Mouse (Mus musculus): ENCODE measurements around the gene Il33. TPM values are rescaled to one million over a fixed set of nuclear protein-coding genes. Genes with fewer than 3 reads are reported as not detected.

Il33 gene
- total RNA-seq, 2 experiments from 2014 or later, result 6.1 to 7.0 TPM

DNA sequence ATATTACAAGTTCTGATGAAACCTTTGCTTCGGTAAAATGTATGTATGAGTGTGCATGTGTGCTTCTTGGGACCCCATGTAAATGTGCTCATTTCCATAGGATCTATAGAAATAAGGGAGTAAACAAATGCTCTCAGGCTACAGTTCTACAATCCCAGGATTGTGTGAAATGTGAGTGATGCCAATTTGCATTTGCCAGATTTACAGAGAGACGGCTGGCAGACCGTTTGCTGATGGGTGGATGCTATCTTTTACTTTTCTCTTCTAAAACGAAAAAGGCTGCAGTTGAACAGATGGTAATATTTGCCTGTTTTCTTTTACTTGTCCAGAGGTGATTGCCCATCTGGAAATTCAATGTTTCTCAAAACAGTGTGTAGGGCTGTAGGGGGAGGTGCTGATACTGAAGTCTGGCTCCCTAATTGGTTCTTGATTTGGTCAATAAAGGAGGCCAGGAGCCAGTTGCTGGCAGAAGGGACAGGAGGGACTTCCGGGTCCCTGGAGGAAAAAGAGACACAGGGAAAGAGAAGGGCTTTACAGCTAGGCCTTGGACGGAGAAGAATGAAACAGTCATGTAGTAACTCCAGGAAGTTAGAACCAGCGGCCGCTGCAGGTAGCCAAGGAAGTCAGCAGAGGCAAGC, 54.7 kb downstream of the Il33 start:
- no peak for DNase-seq

DNA sequence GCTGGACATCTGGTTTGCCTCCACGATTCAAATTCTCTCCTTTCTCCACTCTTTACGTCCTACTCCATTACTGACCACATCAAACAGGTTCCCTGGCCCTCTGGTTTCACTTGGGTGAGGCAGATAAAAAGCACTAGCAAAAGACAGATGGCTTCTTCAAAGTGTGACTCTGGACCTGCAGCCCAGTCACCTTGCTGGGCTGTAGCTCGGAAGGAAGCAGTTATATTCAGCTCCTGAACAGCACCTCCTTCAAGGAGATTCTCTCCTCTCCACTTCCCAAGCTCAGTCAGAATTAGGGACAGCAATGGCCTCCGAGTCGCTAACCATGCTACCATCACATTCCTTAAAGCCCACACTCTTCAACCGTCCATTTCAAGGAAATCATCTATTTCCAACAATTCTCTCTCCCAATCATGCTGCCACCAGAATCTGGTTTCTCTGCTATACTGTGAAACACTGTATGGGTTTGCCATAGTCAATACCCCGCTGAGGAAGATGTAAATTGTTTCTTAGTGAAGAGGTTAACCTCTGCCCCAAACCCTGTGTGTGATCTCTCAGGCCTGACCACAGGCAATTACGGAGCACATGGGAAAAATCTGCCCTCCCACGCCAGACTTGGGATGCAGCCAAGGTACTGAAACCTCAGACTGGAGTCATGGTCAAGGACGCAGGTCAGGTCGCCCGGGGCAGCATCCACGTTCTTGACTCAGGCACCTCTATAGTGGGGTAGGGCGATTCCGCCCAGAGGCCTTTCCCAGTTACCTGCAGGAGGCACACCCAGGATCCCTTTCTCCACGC, 59.5 kb downstream of the Il33 start:
- DNase-seq, result no peak
- intact Hi-C loops (cut with DNase I), result no loop called here

More for the DNA sequence above, 54.7 kb downstream of the Il33 start:
- intact Hi-C loops (cut with DNase I), result loop anchor here (2.0 to 5.0 kb wide), 3 partner anchors 149 to 295 kb away; no protein-coding TSS in a partner anchor

DNA sequence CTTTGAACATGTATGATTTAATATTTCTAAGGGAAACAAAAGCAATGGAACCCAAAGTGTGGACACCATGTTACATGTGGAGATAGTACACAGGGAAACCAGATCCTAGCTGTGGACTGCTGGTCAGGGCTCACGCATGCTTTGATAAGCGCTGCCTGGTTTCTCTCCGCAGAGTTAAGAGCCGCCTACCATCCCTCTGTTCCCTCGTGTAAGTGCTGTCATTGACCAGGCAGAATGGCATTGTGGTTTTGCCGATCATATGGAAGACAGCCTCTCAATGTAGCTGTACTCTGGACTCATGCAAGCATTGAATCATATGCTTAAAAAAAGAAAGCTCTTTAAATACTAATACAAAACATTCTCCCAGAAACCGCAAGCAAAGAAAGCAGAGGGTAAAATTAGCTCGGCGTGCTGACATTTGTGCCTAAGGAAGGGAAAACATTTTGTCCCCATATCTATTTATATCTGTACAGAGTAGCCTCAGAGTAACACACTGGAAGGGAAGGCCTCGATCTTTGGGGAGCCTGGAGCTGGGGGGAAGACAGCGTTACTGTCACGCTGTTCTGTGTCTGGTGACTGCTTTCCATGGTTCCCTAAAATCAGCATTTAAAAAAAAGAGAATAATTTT, 61.7 kb downstream of the Il33 start:
- no peak for DNase-seq

DNA sequence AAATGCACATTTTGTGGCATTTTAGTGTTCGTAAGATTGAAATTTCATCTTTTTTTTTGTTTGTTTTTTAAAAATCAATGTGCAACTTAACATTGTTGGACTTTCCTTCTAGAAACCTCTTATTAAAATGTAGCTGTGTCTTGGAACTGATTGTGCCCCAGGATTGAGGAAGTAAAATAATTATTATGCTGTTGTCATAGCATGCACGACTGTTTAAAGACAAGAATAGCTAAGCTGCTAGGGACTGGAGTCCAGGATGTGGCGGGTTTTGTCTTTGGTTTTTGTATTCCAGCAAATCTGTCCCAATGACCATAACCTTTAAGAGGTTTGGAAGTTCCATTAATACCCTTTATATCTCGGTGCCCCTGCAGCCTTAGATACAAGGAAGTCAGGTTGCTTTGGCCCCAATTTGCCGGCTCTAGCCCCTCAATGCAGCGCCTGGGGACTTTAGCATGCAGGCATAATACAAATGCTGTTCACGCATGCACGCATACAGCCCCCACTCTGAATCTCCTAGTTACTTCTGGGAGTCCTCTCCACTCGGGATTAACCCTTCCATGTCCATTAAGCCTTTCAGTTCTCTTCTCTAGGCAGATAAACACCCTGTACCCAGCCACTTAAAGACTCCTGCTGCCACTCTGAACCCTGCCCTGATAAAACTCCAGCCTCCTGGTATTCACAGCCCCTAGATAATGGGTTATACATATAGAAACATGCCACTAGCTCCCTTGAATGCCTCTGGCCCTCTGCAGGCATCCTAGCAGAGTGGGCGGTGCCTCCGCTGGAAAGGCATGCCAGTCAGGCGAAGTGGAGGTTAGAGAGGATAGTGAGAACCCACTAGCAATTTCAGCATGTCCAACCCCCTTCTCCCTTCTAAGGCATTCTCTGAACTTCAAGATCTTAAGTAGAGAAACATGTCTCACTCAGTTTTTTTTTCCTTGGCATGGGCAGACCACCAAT, 75.8 kb downstream of the Il33 start:
- no peak for DNase-seq
- intact Hi-C loops (cut with DNase I), result no loop called here

More for the DNA sequence above, 61.7 kb downstream of the Il33 start:
- intact Hi-C loops (cut with DNase I), result no loop called here

DNA sequence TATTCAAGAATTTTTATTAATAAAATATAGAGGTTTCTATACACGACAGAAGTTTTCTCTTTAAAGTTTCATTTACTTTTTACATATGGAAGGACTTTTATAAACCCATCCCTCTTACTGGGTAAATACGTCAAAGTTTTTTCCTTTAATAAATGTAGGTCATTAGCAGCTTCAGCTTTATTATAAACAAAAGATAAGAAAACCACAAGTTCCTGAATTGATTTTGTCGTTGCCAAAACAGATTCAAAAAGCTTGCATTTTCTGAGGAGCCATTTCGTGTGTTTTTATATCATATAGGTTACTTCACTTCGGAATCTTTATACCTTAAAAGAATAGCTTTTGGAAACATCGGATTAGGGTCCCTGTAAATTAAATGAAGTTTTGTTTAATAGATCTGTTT, 76.6 kb downstream of the Il33 start:
- intact Hi-C loops (cut with DNase I), result no loop called here
- no peak for DNase-seq

GRCm38 (mm10) chr19:30003621-30004020, 78.7 kb downstream of the Il33 start, which contains the start of gene Trpd52l3:
Trpd52l3 (plus strand) TSS chr19:30003790.
- no peak for DNase-seq
- intact Hi-C loops (cut with DNase I), result no loop called here

DNA sequence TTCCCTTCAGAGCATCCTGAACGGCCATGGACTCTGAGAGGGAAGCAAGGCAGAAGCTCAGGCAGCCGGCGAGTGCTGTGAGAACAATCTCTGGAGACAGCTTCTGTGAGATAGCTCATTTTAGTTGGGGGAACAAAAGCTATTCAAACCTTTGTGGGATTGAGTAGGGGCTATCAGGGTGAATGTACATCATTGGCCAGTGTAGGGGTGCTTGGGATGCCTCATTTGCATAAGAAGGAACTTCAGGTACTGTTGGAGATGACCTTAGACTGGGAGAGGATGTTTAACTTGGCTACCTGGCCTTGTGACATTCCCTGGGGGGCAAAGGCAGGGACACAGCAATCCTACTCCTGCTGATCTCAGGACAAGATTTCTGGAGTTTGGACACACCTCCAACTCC, 81.5 kb downstream of the Il33 start:
- intact Hi-C loops (cut with DNase I), result no loop called here
- no peak for DNase-seq

Other genes starting within 250 kb of the Il33 start
- 1 to 10 TPM in 1 of 2 experiments, not detected in 1; 1.2 TPM for gene Mlana, start 227.3 kb upstream of the Il33 start, total RNA-seq (2021)
- 10 to 100 TPM; 11.1 to 13.0 TPM for gene 9930021J03Rik, start 119.1 kb upstream of the Il33 start, total RNA-seq (2021)
- 10 to 100 TPM; 11.6 to 13.8 TPM for gene Ranbp6, start 112.1 kb upstream of the Il33 start, total RNA-seq (2021)
- not detected for gene Trpd52l3, start 78.7 kb downstream of the Il33 start, total RNA-seq (2021)
- gene Uhrf2, start 105.4 kb downstream of the Il33 start, total RNA-seq (2021), result 10 to 100 TPM; 21.8 to 25.0 TPM